Mouse (Mus musculus): ENCODE measurements at regions not wholly inside any gene's neighbourhood (a gene's known extent, or its start where the extent isn't known, plus 50 kb on each side); places are given as distances from the start of the nearest gene placed in this dataset.

GRCm38 (mm10) chr13:82892731-82893130, 611.1 kb upstream of the Mef2c start:
- TF ChIP-seq CTCF (IDR thresholded peaks at IDR 0.05; ENCODE audit: insufficient read depth, low read depth, low read length) = no peak
- TF ChIP-seq POLR2A (IDR thresholded peaks at IDR 0.05; ENCODE audit: insufficient read depth, low read depth, low read length) = no peak

All from olfactory bulb, adult 2 months (tissue).